Mouse (Mus musculus) heart, embryonic 12.5 days (tissue): ENCODE measurements at regions not wholly inside any gene's neighbourhood (a gene's known extent, or its start where the extent isn't known, plus 50 kb on each side); places are given as distances from the start of the nearest gene placed in this dataset.
A peak's percentile ranks its signal among the peaks of the same experiment; 100 is the strongest.

ENCODE experiments used
- ATAC-seq: fragments of 200-750 bp; cut with Nextera tagmentation; 2 replicates; pipeline ENCODE4 v1.8.0; 2017; ENCODE audit warnings: moderate TSS enrichment, moderate library complexity; ENCODE audit not compliant: insufficient number of reproducible peaks, low FRiP score
- H3K27ac ChIP-seq: fragments of 300-500 bp; sonication (generic); 2 replicates; pipeline ENCODE4 v1.5.1; 2016; ENCODE audit warnings: mild to moderate bottlenecking, moderate library complexity; ENCODE audit not compliant: poor library complexity, severe bottlenecking
- H3K27me3 ChIP-seq: fragments of 300-500 bp; sonication (generic); replicated peaks from 2 replicates; pipeline ENCODE4 v1.6.1; 2016; ENCODE audit warnings: mild to moderate bottlenecking, moderate library complexity
- H3K36me3 ChIP-seq: fragments of 300-500 bp; sonication (generic); 2 replicates; pipeline ENCODE4 v1.6.1; 2016; ENCODE audit warnings: mild to moderate bottlenecking, moderate library complexity
- H3K4me1 ChIP-seq: fragments of 300-500 bp; sonication (generic); replicated peaks from 2 replicates; pipeline ENCODE4 v1.6.1; 2016; ENCODE audit warnings: mild to moderate bottlenecking
- H3K4me2 ChIP-seq: fragments of 300-500 bp; sonication (generic); 2 replicates; pipeline ENCODE4 v1.6.1; 2016; ENCODE audit warnings: mild to moderate bottlenecking, moderate library complexity
- H3K4me3 ChIP-seq: fragments of 300-500 bp; sonication (generic); 2 replicates; pipeline ENCODE4 v1.5.1; 2016; ENCODE audit warnings: mild to moderate bottlenecking
- H3K9ac ChIP-seq: fragments of 300-500 bp; sonication (generic); 2 replicates; pipeline ENCODE4 v1.6.1; 2016; ENCODE audit warnings: mild to moderate bottlenecking, moderate library complexity
- H3K9me3 ChIP-seq: fragments of 300-500 bp; sonication (generic); replicated peaks from 2 replicates; pipeline ENCODE4 v1.6.1; 2016; ENCODE audit warnings: mild to moderate bottlenecking, moderate library complexity
- WGBS: fragments of 180-500 bp; shearing (Covaris S2); methylation state at CpG from one replicate; pipeline ENCODE4 v1.1.7; 2016; 5-methylcytosine and 5-hydroxymethylcytosine counted together

DNA sequence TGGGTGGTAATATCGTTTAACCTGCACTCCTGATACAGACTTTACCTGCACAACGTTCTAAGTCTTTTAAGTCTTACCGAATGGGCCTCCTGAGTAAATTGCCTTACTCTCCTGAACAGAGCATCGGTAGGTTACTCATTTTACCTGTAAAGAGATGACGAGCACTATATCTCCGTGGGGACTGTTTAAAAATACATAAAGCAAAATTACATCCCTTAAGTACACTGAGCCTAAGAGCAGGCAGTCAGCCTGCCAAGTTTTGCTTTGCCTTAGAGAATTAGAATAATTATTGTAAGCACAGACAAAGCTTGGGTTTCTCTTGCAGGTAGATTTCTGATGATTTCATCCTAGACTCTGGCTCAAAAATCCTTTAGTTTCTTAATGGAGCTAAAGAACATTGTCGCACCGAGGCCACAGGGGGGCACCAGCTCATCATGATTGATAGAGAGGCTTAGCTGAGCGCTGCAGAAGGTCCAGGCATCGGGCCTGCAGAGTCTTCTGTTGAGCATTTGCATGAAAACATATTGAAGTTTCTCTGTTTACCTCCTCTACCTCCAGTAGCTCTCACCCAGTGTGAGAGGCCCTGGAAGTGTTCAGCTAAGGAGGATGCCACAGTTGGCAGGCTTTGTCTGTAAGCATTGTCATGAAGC, 208.3 kb upstream of the Ccdc54 start:
- no peak overlapping the region for H3K4me3 ChIP-seq
- H3K27me3 ChIP-seq: no peaks in the 10 kb centered on the region
- no peak overlapping the region for H3K27ac ChIP-seq
- H3K9me3 ChIP-seq: no peaks in the 10 kb centered on the region
- no peaks in the 10 kb centered on the region for H3K36me3 ChIP-seq
- no peak overlapping the region for H3K4me2 ChIP-seq
- H3K9ac ChIP-seq: no peak overlapping the region
- no peak for ATAC-seq
- H3K4me1 ChIP-seq: no peaks in the 10 kb centered on the region
- WGBS: 46% methylated on average over 10 of the region's 10 CpGs

- Histone ChIP-seq H3K9me3 (no peaks in the 10 kb centered on the region), H3K4me3 (no peak overlapping the region), H3K27me3 (no peaks in the 10 kb centered on the region), H3K4me1 (peaks cover 3% of the 10 kb centered on the region; the same call in 1 of the 2 replicates), H3K4me2 (no peak overlapping the region), H3K9ac (no peak overlapping the region), H3K36me3 (no peaks in the 10 kb centered on the region), H3K27ac (no peak overlapping the region)
- 74% methylated on average over 6 of the region's 6 CpGs for WGBS
- no peak for ATAC-seq
These were observed 207.1 kb upstream of the Ccdc54 start for GRCm38 (mm10) chr16:50798095-50798494.

DNA sequence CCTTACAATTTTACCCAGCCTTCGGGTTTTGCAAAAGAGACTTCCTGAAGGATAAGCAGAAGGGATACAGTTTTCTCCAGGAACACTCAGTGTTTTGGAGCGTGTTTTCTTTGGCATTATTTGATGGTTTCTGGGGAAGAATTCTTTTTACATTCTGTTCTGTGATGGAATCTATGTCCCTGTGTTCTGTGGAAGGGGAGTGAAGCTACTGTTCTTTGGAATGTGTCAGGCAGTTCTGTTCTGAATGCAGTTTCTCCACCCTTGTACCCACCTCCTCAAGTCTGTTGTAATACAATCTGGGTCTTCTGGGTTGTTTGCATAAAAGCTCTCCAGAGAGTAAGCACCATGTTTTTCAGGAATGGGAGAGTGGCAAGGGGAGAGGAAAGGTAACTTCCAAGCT, 202.0 kb upstream of the Ccdc54 start:
- Histone ChIP-seq H3K4me1 (peaks cover 8% of the 10 kb centered on the region), H3K4me2 (no peak overlapping the region), H3K9ac (no peak overlapping the region), H3K27ac (peak overlapping the region; percentile 67), H3K4me3 (no peak overlapping the region), H3K36me3 (no peaks in the 10 kb centered on the region), H3K27me3 (no peaks in the 10 kb centered on the region), H3K9me3 (no peaks in the 10 kb centered on the region)
- ATAC-seq: no peak
- WGBS: 47% methylated on average over 2 of the region's 2 CpGs

DNA sequence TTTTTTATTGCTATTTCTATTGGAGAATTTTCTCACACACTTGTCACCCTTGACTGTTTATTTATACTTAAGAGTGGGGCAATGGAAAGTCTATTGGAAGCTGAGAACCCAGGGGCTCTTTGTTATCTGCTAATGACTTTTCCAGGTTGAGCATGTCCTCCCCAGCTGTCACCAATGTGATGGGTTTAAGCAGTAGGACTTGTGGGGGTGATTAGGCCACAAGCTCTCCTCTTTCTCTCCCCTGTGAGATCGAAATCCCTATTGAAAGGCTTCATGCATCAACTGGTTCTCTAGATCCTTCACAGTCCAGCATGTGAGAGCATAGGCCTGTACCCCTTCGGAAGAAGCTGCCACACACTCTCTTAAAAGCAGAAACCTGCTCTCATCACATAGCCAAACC, 201.6 kb upstream of the Ccdc54 start:
- Histone ChIP-seq H3K27ac (peak overlapping the region; percentile 67), H3K36me3 (no peaks in the 10 kb centered on the region), H3K4me3 (no peak overlapping the region), H3K4me1 (peaks cover 8% of the 10 kb centered on the region), H3K9me3 (no peaks in the 10 kb centered on the region), H3K9ac (no peak overlapping the region), H3K4me2 (no peak overlapping the region), H3K27me3 (no peaks in the 10 kb centered on the region)
- WGBS: 35% methylated on average over 2 of the region's 2 CpGs
- no peak for ATAC-seq

GRCm38 (mm10) chr16:50788702-50789101, 197.7 kb upstream of the Ccdc54 start:
- ATAC-seq: no peak
- Histone ChIP-seq H3K9me3 (no peaks in the 10 kb centered on the region), H3K4me2 (no peak overlapping the region), H3K27me3 (no peaks in the 10 kb centered on the region), H3K36me3 (no peaks in the 10 kb centered on the region), H3K4me3 (no peak overlapping the region), H3K9ac (no peak overlapping the region), H3K4me1 (peaks cover 20% of the 10 kb centered on the region), H3K27ac (no peak overlapping the region)
- 80% methylated on average over 4 of the region's 4 CpGs for WGBS

DNA sequence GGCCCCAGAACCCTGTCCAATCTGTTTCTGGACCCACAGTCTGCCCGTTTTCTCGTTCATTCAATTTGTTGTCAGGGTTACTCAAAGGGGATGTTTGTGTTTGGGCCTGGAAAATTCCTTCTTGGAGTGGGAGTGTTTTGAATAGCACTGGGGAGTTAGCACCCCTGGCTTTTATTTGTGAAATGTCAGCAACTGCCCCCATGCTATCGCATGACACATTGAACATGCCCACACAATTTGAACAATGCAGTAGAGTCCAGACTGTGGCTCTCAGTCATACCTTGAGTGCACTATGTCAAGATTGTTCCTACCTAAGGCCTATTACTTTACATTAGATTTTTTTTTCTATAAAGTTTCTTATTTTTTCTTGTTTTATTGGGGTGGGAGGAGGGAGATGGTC, 195.2 kb upstream of the Ccdc54 start:
- no peak overlapping the region for H3K9ac ChIP-seq
- H3K9me3 ChIP-seq: no peaks in the 10 kb centered on the region
- no peaks in the 10 kb centered on the region for H3K36me3 ChIP-seq
- no peak overlapping the region for H3K4me2 ChIP-seq
- H3K27me3 ChIP-seq: no peaks in the 10 kb centered on the region
- H3K4me3 ChIP-seq: no peak overlapping the region
- no peak overlapping the region for H3K27ac ChIP-seq
- ATAC-seq: no peak
- 48% methylated on average over 3 of the region's 3 CpGs for WGBS
- peaks cover 15% of the 10 kb centered on the region; the same call in 1 of the 2 replicates for H3K4me1 ChIP-seq

DNA sequence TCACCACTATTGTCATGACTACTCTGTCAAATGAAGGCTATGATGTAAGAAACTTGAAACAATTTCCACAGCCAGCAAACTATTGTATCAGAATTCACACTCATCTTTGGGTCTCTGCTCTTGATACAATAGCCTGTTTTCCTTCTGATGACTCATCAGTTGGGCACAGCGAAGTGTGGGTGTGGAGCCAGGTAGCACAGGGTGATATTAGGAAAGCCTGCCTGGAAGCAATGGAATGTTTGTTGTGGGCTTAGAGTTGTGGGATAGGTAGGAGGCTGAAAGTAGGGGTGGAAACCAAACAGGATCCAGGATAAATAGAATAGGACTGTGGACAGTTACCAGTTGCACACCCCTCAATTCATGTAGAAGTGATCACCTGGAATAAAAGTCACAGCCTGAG, 194.4 kb upstream of the Ccdc54 start:
- H3K4me3 ChIP-seq: no peak overlapping the region
- H3K9me3 ChIP-seq: no peaks in the 10 kb centered on the region
- no peak overlapping the region for H3K4me2 ChIP-seq
- H3K9ac ChIP-seq: no peak overlapping the region
- peaks cover 15% of the 10 kb centered on the region; the same call in 1 of the 2 replicates for H3K4me1 ChIP-seq
- H3K27me3 ChIP-seq: no peaks in the 10 kb centered on the region
- ATAC-seq: no peak
- H3K36me3 ChIP-seq: no peaks in the 10 kb centered on the region
- H3K27ac ChIP-seq: no peak overlapping the region
- WGBS: 78% methylated on average over 1 of the region's 1 CpGs

- H3K4me1 ChIP-seq: peaks cover 15% of the 10 kb centered on the region; the same call in 1 of the 2 replicates
- H3K27me3 ChIP-seq: no peaks in the 10 kb centered on the region
- H3K36me3 ChIP-seq: no peaks in the 10 kb centered on the region
- no peaks in the 10 kb centered on the region for H3K9me3 ChIP-seq
- ATAC-seq: no peak
- WGBS: 72% methylated on average over 3 of the region's 3 CpGs
- no peak overlapping the region for H3K4me3 ChIP-seq
- H3K4me2 ChIP-seq: 0 out of 2 replicates have a peak overlapping the region, but pooled peaks have one; percentile 24
- H3K27ac ChIP-seq: no peak overlapping the region
- no peak overlapping the region for H3K9ac ChIP-seq
These were observed 193.8 kb upstream of the Ccdc54 start for GRCm38 (mm10) chr16:50784651-50785228.

GRCm38 (mm10) chr16:50783784-50784650, 193.1 kb upstream of the Ccdc54 start:
- peak overlapping the region; percentile 24 for H3K4me2 ChIP-seq
- H3K27ac ChIP-seq: no peak overlapping the region

GRCm38 (mm10) chr16:50783240-50783639, 192.3 kb upstream of the Ccdc54 start:
- no peaks in the 10 kb centered on the region for H3K36me3 ChIP-seq
- no peak overlapping the region for H3K4me3 ChIP-seq
- WGBS: 51% methylated on average over 6 of the region's 6 CpGs
- H3K9ac ChIP-seq: no peak overlapping the region
- H3K4me1 ChIP-seq: peaks cover 19% of the 10 kb centered on the region
- H3K27me3 ChIP-seq: no peaks in the 10 kb centered on the region
- no peaks in the 10 kb centered on the region for H3K9me3 ChIP-seq
- no peak for ATAC-seq
- H3K27ac ChIP-seq: no peak overlapping the region
- H3K4me2 ChIP-seq: no peak overlapping the region

More at GRCm38 (mm10) chr16:50783784-50784650, 193.1 kb upstream of the Ccdc54 start:
- Histone ChIP-seq H3K9ac (no peak overlapping the region), H3K4me1 (peaks cover 16% of the 10 kb centered on the region), H3K4me3 (no peak overlapping the region), H3K27me3 (no peaks in the 10 kb centered on the region), H3K9me3 (no peaks in the 10 kb centered on the region), H3K36me3 (no peaks in the 10 kb centered on the region)
- ATAC-seq: no peak
- WGBS: 50% methylated on average over 20 of the region's 20 CpGs

DNA sequence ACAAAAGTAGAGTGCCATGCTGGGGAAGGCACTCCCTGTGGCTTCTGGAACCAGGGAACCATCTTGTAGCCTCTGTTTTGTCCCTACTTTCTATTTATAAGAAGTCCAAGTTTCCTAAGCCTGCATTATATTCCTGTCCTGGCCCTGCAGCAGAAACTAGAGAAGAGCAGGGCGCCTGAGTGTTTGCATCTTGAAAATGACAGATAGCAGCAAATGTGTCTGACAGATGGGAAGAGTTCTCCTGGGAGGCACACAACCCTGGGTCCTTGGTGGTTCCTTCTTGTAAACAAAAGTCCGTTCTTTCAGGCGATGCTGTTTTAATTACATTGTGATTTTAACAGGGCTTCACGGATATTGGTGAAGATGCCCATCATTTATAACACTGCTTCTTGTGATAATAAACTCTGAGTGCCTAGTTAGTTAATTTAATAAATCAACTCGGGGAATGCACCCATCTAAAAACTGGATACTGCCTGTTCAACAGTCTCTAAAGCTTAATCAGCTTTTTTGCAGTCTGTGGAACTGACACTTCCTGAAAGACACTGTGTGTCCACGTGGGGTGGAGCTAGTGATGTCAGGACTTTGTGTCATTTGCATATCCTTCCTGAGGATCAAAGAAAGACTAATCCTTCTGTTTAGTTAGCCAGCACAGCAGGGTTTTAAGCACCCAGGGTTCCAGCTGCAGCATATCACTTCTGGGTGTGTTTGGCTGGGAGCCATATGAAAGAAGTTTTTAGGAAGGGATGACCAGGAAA, 188.3 kb upstream of the Ccdc54 start:
- ATAC-seq: no peak
- 23% methylated on average over 6 of the region's 6 CpGs for WGBS
- Histone ChIP-seq H3K9ac (no peak overlapping the region), H3K27me3 (no peaks in the 10 kb centered on the region), H3K4me1 (peaks cover 10% of the 10 kb centered on the region), H3K4me3 (no peak overlapping the region), H3K27ac (no peak overlapping the region), H3K9me3 (no peaks in the 10 kb centered on the region), H3K4me2 (no peak overlapping the region; the same call in 1 of the 2 replicates), H3K36me3 (no peaks in the 10 kb centered on the region)
